Mouse (Mus musculus): ENCODE measurements around the gene Setd1b. TPM values are rescaled to one million over a fixed set of nuclear protein-coding genes. Genes with fewer than 3 reads are reported as not detected.

Setd1b gene
- total RNA-seq, 2 experiments from 2014 or later = 9.0 to 9.8 TPM

- no peak for DNase-seq (ENCODE audit: low spot score)
These were observed 17.9 kb downstream of the Setd1b start for GRCm38 (mm10) chr5:123159866-123160265.

- DNase-seq (ENCODE audit: low spot score) = no peak
These were observed 18.3 kb downstream of the Setd1b start for GRCm38 (mm10) chr5:123160341-123160740.

- no peak for DNase-seq (ENCODE audit: low spot score)
These were observed 20.9 kb downstream of the Setd1b start for GRCm38 (mm10) chr5:123162942-123163341.

GRCm38 (mm10) chr5:123166437-123166836 lies 24.4 kb downstream of the Setd1b start:
- DNase-seq (ENCODE audit: low spot score) = no peak

GRCm38 (mm10) chr5:123167591-123167990 lies 25.6 kb downstream of the Setd1b start:
- no peak for DNase-seq (ENCODE audit: low spot score)

GRCm38 (mm10) chr5:123169284-123169683 lies 27.3 kb downstream of the Setd1b start, which contains the start of gene Psmd9:
Gene Psmd9, plus strand, starts transcription at chr5:123169413.
- DNase-seq (ENCODE audit: low spot score) = no peak

- DNase-seq (ENCODE audit: low spot score) = no peak
These were observed 28.4 kb downstream of the Setd1b start for GRCm38 (mm10) chr5:123170365-123170764.

- peak; percentile 85 for DNase-seq (ENCODE audit: low spot score)
These were observed 29.8 kb downstream of the Setd1b start for GRCm38 (mm10) chr5:123171646-123172350.

GRCm38 (mm10) chr5:123178792-123179191 lies 36.8 kb downstream of the Setd1b start:
- DNase-seq (ENCODE audit: low spot score) = no peak

GRCm38 (mm10) chr5:123180390-123180789 lies 38.4 kb downstream of the Setd1b start:
- DNase-seq (ENCODE audit: low spot score) = no peak

- no peak for DNase-seq (ENCODE audit: low spot score)
These were observed 39.5 kb downstream of the Setd1b start for GRCm38 (mm10) chr5:123181536-123181935.

GRCm38 (mm10) chr5:123182651-123183050 lies 40.7 kb downstream of the Setd1b start, which contains the start of gene Hpd:
Gene Hpd, minus strand, starts transcription at chr5:123182727.
- DNase-seq (ENCODE audit: low spot score) = no peak

- DNase-seq (ENCODE audit: low spot score) = no peak
These were observed 44.0 kb downstream of the Setd1b start for GRCm38 (mm10) chr5:123185966-123186365.

- no peak for DNase-seq (ENCODE audit: low spot score)
These were observed 45.3 kb downstream of the Setd1b start for GRCm38 (mm10) chr5:123187306-123187705.

GRCm38 (mm10) chr5:123190912-123191311 lies 48.9 kb downstream of the Setd1b start:
- no peak for DNase-seq (ENCODE audit: low spot score)

- no peak for DNase-seq (ENCODE audit: low spot score)
These were observed 49.4 kb downstream of the Setd1b start for GRCm38 (mm10) chr5:123191427-123191826.

GRCm38 (mm10) chr5:123192606-123193150 lies 50.7 kb downstream of the Setd1b start:
- DNase-seq (ENCODE audit: low spot score) = no peak

GRCm38 (mm10) chr5:123193436-123193835 lies 51.4 kb downstream of the Setd1b start:
- DNase-seq (ENCODE audit: low spot score) = no peak

GRCm38 (mm10) chr5:123194856-123195255 lies 52.9 kb downstream of the Setd1b start:
- DNase-seq (ENCODE audit: low spot score) = no peak

- no peak for DNase-seq (ENCODE audit: low spot score)
These were observed 53.6 kb downstream of the Setd1b start for GRCm38 (mm10) chr5:123195500-123196000.

- DNase-seq (ENCODE audit: low spot score) = no peak
These were observed 54.8 kb downstream of the Setd1b start for GRCm38 (mm10) chr5:123196746-123197145.

- no peak for DNase-seq (ENCODE audit: low spot score)
These were observed 56.5 kb downstream of the Setd1b start for GRCm38 (mm10) chr5:123198523-123198922.
